Mouse (Mus musculus) cerebellum, adult 2 months (tissue): ENCODE measurements around the gene Rcor1.

Source experiments
- CTCF ChIP-seq: fragments of 200-500 bp; IDR thresholded peaks from 2 replicates; pipeline ENCODE4 v1.5.1; 2011; ENCODE audit warnings: low read depth, mild to moderate bottlenecking, control low read depth, low read length, moderate library complexity, borderline replicate concordance; ENCODE audit not compliant: insufficient read depth
- POLR2A ChIP-seq: fragments of 200-500 bp; IDR thresholded peaks from 2 replicates; pipeline ENCODE4 v1.6.1; 2011; ENCODE audit warnings: low read length, control low read depth, borderline replicate concordance; ENCODE audit not compliant: insufficient read depth

GRCm38 (mm10) chr12:111161943-111162311 is 122.8 kb downstream of the Rcor1 start:
- TF ChIP-seq POLR2A (no peak), CTCF (no peak)
